11 mouse cellular contexts compared by ENCODE assay signal in the genomic region with DNA sequence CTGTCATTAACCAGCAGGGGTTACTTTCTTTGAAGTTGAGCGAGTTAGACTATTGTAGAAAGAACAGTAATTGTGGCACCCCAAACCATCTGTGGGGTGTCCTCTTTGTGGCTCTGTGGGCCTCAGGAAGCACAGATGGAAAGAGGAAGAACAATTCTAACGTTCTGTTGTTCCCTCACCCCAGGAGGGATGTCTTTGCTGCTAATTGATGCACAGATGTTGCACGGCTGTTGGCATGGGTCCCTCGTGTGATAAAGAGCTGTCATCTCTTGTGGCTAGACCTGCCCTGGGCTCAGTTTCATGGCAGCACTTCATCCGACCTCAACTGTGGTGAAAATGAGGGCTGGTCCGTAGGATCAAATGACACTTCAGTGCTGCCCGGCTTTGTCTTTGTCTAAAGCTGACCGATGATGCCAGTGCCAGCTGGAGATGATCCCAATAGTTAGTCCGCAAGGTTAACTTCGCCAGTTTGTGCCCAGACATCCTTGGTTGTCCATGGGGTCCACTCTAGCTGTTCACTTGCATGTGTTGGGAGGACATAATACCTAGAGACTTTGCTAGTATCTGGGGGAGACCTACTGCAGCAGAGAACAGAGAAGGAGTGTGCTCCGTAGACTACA.
DNase-seq lines count a peak whose midpoint lies in the region; ATAC-seq and TF ChIP-seq lines count a peak whose summit lies in the region.
"Had no signal": no experiment of that assay in that cellular context is flagged by ENCODE, and none has a peak within 500 bp of the region (broad histone marks: within the 10 kb centered on the region; RNA-seq: fewer than 3 reads in every experiment).

No protein-coding gene starts in this region.

- peak; percentile 20 for ATAC-seq in liver, postnatal 0 days
- ATAC-seq in liver, embryonic 11.5 days (replicated peaks; ENCODE audit: low FRiP score): no peak

- H3K27ac ChIP-seq in liver, postnatal 0 days (ENCODE audit: low read depth): no peak overlapping the region
- H3K27ac ChIP-seq in liver, embryonic 11.5 days (ENCODE audit: low read depth, low read length): no peak overlapping the region
- H3K27ac ChIP-seq: left cerebral cortex, adult 2 months; liver, embryonic 15.5 days had no signal

- DNase-seq in adrenal gland, postnatal 14 days: peak; percentile 39
- no peak for DNase-seq in adrenal gland, adult 8-10 months
- no peak for DNase-seq in liver, postnatal 0 days
- no peak for DNase-seq in liver, embryonic 11.5 days (ENCODE audit: low spot score)
- peak; percentile 40 for DNase-seq in brain, embryonic 14.5 days (ENCODE audit: low read depth)
- DNase-seq in urinary bladder, postnatal 4 days (ENCODE audit: low spot score in 2 of 2): no peak
- DNase-seq in right cerebral cortex, postnatal 25 days: no peak

- H3K9me3 ChIP-seq in liver, postnatal 0 days (ENCODE audit: low read length): no peaks in the 10 kb centered on the region
- no peaks in the 10 kb centered on the region for H3K9me3 ChIP-seq in liver, embryonic 11.5 days (ENCODE audit: control insufficient read depth, low read length)
- H3K9me3 ChIP-seq: liver, embryonic 15.5 days; midbrain, embryonic 10.5 days had no signal

- H3K79me2 ChIP-seq in myocyte (ENCODE audit: control insufficient read depth, insufficient read depth): no peaks in the 10 kb centered on the region

- H3K9ac ChIP-seq in liver, postnatal 0 days (replicated peaks): no peak overlapping the region
- no peak overlapping the region for H3K9ac ChIP-seq in liver, embryonic 11.5 days (ENCODE audit: low read depth, low read length)
- H3K9ac ChIP-seq: liver, embryonic 15.5 days had no signal

- H3K4me3 ChIP-seq in liver, postnatal 0 days (ENCODE audit: low read depth, low read length): no peak overlapping the region
- H3K4me3 ChIP-seq in liver, embryonic 11.5 days (ENCODE audit: low read depth, low read length): no peak overlapping the region
- H3K4me3 ChIP-seq in myocyte: peak overlapping the region; percentile 9

- no peak for TF ChIP-seq EP300 in liver, postnatal 0 days (IDR thresholded peaks at IDR 0.05; ENCODE audit: low read depth)

- H3K4me2 ChIP-seq in liver, postnatal 0 days (ENCODE audit: low read depth, low read length): no peak overlapping the region
- H3K4me2 ChIP-seq in liver, embryonic 11.5 days: no peak overlapping the region
- peak overlapping the region; percentile 52 for H3K4me2 ChIP-seq in myocyte (ENCODE audit: low read depth)

- 0 out of 2 replicates have a peak, but pooled peaks cover 4% of the 10 kb centered on the region for H3K4me1 ChIP-seq in liver, postnatal 0 days (ENCODE audit: insufficient read depth)
- no peaks in the 10 kb centered on the region for H3K4me1 ChIP-seq in liver, embryonic 11.5 days (replicated peaks; ENCODE audit: control insufficient read depth, insufficient read depth, low read length)
- H3K4me1 ChIP-seq: liver, embryonic 15.5 days had no signal

- H3K27me3 ChIP-seq in liver, postnatal 0 days (ENCODE audit: insufficient read depth, low read length): no peaks in the 10 kb centered on the region
- no peaks in the 10 kb centered on the region for H3K27me3 ChIP-seq in liver, embryonic 11.5 days (replicated peaks; ENCODE audit: control insufficient read depth, insufficient read depth, low read length)
- H3K27me3 ChIP-seq in myocyte (ENCODE audit: control insufficient read depth, insufficient read depth, insufficient read length): no peaks in the 10 kb centered on the region
- H3K27me3 ChIP-seq: liver, embryonic 15.5 days had no signal

- H3ac ChIP-seq in myocyte (ENCODE audit: control insufficient read depth, insufficient read length): no peak overlapping the region

- 33% methylated on average over 11 of the region's 11 CpGs for WGBS in liver, postnatal 0 days (ENCODE audit: insufficient replicate concordance)
- 44% methylated on average over 11 of the region's 11 CpGs for WGBS in liver, embryonic 11.5 days

- TF ChIP-seq CTCF in liver, postnatal 0 days (IDR thresholded peaks at IDR 0.05; ENCODE audit: low read depth): no peak
- TF ChIP-seq CTCF in brain, embryonic 14.5 days (IDR thresholded peaks at IDR 0.05; ENCODE audit: borderline replicate concordance, extremely low read depth, insufficient read depth, insufficient read length): no peak

- H3K36me3 ChIP-seq in liver, postnatal 0 days (replicated peaks; ENCODE audit: insufficient read depth, low read length): no peaks in the 10 kb centered on the region
- no peaks in the 10 kb centered on the region for H3K36me3 ChIP-seq in liver, embryonic 11.5 days (ENCODE audit: control insufficient read depth, insufficient read depth, low read length)
- H3K36me3 ChIP-seq in myocyte (ENCODE audit: control insufficient read depth, insufficient read depth): no peaks in the 10 kb centered on the region
- H3K36me3 ChIP-seq: liver, embryonic 15.5 days; midbrain, embryonic 10.5 days had no signal

- TF ChIP-seq POLR2A in brain, embryonic 14.5 days (IDR thresholded peaks at IDR 0.05; ENCODE audit: borderline replicate concordance, extremely low read depth, insufficient read depth, insufficient read length, poor library complexity, severe bottlenecking): no peak
- TF ChIP-seq POLR2A in myocyte (IDR thresholded peaks at IDR 0.05; ENCODE audit: insufficient read length, low read depth): no peak

TF ChIP-seq in myocyte, 11 proteins besides CTCF, POLR2A, EP300 and RAD21:
- TF ChIP-seq SRF (IDR thresholded peaks at IDR 0.05; ENCODE audit: control insufficient read depth, insufficient read length, low read depth) (peak; percentile 12), MYOG (IDR thresholded peaks at IDR 0.05; ENCODE audit: control insufficient read depth in 1 of 3, insufficient read depth in 1 of 3, insufficient read length in 2 of 3, low read depth in 2 of 3) (peak in 1 of 3 experiments; percentile 75), POLR2AphosphoS2 (IDR thresholded peaks at IDR 0.05; ENCODE audit: insufficient read length, low read depth) (no peak), USF1 (IDR thresholded peaks at IDR 0.05; ENCODE audit: low read depth) (no peak), TCF3 (IDR thresholded peaks at IDR 0.05; ENCODE audit: insufficient read length, low read depth) (peak; percentile 61), REST (IDR thresholded peaks at IDR 0.05; ENCODE audit: insufficient read depth, insufficient read length) (no peak), TCF12 (IDR thresholded peaks at IDR 0.05; ENCODE audit: insufficient read depth, poor library complexity, severe bottlenecking) (no peak), CEBPB (IDR thresholded peaks at IDR 0.05; ENCODE audit: insufficient read depth, poor library complexity, severe bottlenecking) (no peak), MAX (IDR thresholded peaks at IDR 0.05; ENCODE audit: low read depth) (no peak), E2F4 (IDR thresholded peaks at IDR 0.05; ENCODE audit: insufficient read depth) (no peak), MYOD1 (IDR thresholded peaks at IDR 0.05; ENCODE audit: control insufficient read depth in 1 of 3, insufficient read length in 2 of 3, low read depth in 2 of 3) (peak in 2 of 3 experiments; percentile 70 to 78)

Comparison
In these comparisons a context has a peak if more than half of its experiments do, and no peak if none do; other contexts are left out.
1. DNase-seq: peak in adrenal gland, postnatal 14 days (single experiment) and brain, embryonic 14.5 days (single experiment); none in adrenal gland, adult 8-10 months (single experiment), liver, postnatal 0 days (single experiment), liver, embryonic 11.5 days (single experiment), urinary bladder, postnatal 4 days (0 of 2) and right cerebral cortex, postnatal 25 days (single experiment).